Mouse (Mus musculus): Measurements from ENCODE around the gene Xrcc2.

Gene Xrcc2

GRCm38 (mm10) chr5:25668306-25668705 lies 37.3 kb downstream of the Xrcc2 start:
- DNase-seq, result no peak

GRCm38 (mm10) chr5:25666684-25667083 lies 38.9 kb downstream of the Xrcc2 start:
- DNase-seq, result no peak

DNA sequence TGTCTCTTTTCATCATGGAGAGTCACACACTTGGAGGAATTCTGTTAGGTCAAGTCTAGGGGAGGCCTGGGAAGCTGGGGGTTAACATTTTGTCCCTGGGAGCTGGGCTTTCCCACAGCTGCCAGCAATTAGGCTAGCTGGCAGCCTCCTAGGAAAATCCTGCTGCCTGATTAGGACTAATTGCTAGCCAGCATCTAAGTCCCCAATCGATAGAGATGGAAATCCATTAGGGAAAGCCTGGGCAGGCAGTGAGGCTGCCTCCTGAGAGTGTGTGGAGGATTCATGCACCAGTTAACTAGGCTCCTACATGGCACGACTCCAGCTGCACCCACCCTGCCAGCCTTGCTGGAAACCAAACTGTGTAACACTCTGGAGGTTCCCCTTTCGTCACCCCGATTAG lies 39.5 kb downstream of the Xrcc2 start:
- DNase-seq, result peak; percentile 18

DNA sequence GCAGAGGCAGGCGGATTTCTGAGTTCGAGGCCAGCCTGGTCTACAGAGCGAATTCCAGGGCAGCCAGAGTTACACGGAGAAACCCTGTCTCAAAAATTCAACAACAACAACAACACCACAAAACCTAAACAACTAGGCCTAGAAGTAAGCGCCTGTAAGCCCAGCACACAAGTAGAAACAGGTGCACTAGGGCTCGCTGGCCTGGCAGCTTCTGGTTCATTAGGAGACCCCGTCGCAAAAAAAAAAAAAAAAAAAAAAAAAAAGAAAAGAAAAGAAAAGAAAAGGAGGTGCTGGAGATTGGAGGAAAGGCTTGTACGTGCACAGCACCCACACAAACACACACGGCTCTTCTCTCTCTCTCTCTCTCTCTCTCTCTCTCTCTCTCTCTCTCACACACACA lies 40.1 kb downstream of the Xrcc2 start:
- no peak for DNase-seq

DNA sequence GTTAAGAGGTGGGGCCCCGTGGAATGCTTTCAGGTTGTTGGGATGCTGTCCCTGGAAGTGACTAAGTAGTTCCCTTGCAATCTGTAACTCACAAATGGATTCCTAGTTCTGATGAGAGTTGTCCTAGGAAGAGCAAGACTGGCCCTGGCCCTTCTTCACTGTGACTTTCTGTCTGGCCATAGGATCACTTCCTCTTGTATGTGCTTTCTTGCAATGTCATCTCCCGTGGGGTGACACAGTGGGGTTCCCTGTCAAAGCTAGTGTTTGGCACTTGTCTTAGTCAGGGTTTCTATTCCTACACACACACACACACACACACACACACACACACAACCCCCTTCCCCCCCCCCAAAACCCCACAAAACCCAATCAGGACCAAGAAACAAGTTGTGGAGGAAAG lies 42.5 kb downstream of the Xrcc2 start:
- DNase-seq, result no peak

- peak; percentile 25 for DNase-seq
Measured at GRCm38 (mm10) chr5:25654578-25654987, 51.0 kb downstream of the Xrcc2 start.

DNA sequence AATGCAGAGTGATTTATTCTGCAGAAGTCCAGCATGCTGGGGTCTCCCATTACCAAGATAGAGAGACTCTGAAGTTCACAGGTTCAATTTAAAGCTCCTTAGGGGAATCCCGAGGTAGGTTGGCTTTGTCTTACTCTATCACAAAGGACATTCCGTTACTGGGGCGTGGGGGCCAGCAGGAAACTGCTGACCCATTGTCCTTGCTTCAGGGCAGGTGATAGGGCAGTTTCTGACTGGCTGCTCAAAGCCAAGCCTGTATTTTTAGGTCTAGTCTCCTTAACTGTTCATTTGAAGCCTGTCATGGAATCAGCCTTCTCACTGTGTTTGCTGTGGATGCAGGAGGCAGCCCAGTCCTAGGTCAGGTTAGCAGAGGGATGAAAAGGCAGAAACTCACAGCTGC lies 52.2 kb downstream of the Xrcc2 start:
- no peak for DNase-seq

DNA sequence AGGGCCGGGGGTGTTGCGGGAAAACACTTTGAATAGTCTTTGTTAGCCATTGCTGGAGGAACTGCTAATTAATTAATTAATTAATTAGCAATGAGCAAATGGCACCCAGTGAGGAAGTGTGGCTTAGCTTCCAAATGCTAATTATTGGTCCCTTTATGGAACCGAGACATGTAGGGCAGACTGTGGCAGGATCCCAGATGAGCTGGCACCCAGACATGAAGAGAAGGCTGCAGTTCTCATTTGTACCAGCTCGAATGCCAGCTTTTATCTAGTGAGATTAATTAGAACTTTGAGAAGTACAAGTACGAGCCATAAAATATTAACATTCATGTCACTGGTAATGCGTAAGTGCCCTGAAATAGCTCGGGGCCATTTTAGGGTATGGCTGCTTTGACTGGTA lies 53.2 kb downstream of the Xrcc2 start:
- no peak for DNase-seq

DNA sequence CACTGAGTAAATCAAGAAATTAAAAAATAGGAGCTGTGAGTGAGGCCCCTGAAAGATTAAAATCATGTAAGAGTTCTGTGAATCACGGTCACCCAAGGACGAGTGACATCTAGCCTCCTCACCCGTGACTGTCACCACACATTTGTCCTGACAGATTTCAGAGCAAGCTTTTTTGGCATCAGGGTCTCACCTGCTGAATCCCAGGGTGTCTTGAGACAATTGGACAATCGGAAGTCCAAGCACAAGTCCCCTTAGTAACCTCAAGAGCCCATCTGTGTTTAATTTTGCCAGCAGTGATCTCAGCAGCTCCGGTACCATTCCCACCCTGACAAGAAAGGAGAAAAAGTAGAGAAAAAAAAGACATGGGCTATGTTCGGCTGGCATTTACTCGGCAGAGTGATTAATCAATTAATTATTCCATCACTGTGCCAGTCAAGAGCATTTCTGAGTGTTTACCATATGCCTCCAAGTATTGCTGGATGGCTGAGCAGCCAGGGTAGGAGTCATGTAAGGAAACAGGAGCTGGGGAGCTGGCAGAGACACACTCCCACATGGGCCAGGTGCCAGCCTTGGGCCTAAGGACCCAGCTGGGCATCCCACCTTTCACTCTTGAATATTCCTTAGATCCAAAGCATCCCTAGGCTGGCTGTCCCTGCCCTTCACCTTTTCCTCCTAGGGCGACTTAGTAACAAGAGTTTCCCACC lies 59.8 kb downstream of the Xrcc2 start:
- DNase-seq, result no peak

DNA sequence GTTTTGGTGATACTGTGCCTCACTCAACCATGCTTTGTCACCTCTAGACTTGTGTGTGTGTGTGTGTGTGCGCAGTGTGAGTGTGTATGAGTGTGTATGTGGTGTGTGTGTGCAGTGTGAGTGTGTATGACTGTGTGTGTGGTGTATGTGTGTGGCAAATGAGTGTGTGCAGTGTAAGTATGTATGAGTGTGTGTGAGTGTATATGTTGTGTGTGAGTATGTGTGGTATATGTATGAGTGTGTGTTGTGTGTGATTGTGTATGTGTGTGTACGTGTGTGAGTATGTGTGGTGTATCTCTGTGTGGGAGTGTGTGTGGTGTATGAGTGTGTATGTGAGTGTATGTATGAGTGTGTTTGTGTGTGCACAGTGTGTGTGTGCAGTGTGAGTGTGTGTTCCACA lies 61.1 kb downstream of the Xrcc2 start:
- no peak for DNase-seq

- no peak for DNase-seq
Measured at GRCm38 (mm10) chr5:25642741-25643140, 62.9 kb downstream of the Xrcc2 start.

All from kidney, postnatal 10 days (tissue).